Mouse (Mus musculus) CD8-positive naive resting alpha-beta T cell, adult 2 months (primary cell): ENCODE data around the gene Prrg2.
"Not testable (repeated sequence)": the region's sequence is repeated elsewhere in the genome, so short reads cannot be mapped to it uniquely, and the experiment has no call there.

Source experiments
- DNase-seq, 2 experiments: peaks; one replicate each; pipeline ENCODE4 v3.0.0; 2022; ENCODE audit warnings: low read depth in 2 of 2, low spot score in 2 of 2

Prrg2 gene

GRCm38 (mm10) chr7:45036702-45037101 lies 25.8 kb downstream of the Prrg2 start:
- no peak for DNase-seq

- DNase-seq: no peak
Measured at GRCm38 (mm10) chr7:45035631-45036030, 26.8 kb downstream of the Prrg2 start.

GRCm38 (mm10) chr7:45033722-45034359 lies 28.6 kb downstream of the Prrg2 start:
- no peak for DNase-seq

- DNase-seq: no peak
Measured at GRCm38 (mm10) chr7:45030857-45031256, 31.6 kb downstream of the Prrg2 start.

- no peak for DNase-seq
Measured at GRCm38 (mm10) chr7:45029995-45030394, 32.5 kb downstream of the Prrg2 start.

GRCm38 (mm10) chr7:45028351-45028750 lies 34.1 kb downstream of the Prrg2 start:
- DNase-seq: no peak

GRCm38 (mm10) chr7:45027761-45028160 lies 34.7 kb downstream of the Prrg2 start:
- DNase-seq: no peak

- no peak for DNase-seq
Measured at GRCm38 (mm10) chr7:45026256-45026655, 36.2 kb downstream of the Prrg2 start.

GRCm38 (mm10) chr7:45025601-45026220 lies 36.8 kb downstream of the Prrg2 start:
- no peak for DNase-seq

- no peak for DNase-seq
Measured at GRCm38 (mm10) chr7:45024281-45025248, 37.9 kb downstream of the Prrg2 start.

- DNase-seq: not testable (repeated sequence)
Measured at GRCm38 (mm10) chr7:45023711-45024110, 38.8 kb downstream of the Prrg2 start.

- no peak for DNase-seq
Measured at GRCm38 (mm10) chr7:45020225-45020624, 42.3 kb downstream of the Prrg2 start.

- DNase-seq: peak in 1 of 2 experiments; percentile 15
Measured at GRCm38 (mm10) chr7:45019031-45019571, 43.4 kb downstream of the Prrg2 start.

GRCm38 (mm10) chr7:45017242-45018061 lies 45.0 kb downstream of the Prrg2 start, which contains the start of gene Rras:
Gene Rras, plus strand, starts transcription at chr7:45017961.
- peak; percentile 84 to 87 for DNase-seq

GRCm38 (mm10) chr7:45016761-45017160 lies 45.7 kb downstream of the Prrg2 start:
- DNase-seq: no peak

- peak; percentile 97 to 98 for DNase-seq
Measured at GRCm38 (mm10) chr7:45015957-45016612, 46.4 kb downstream of the Prrg2 start, which contains the start of gene Scaf1. Gene Scaf1, minus strand, starts transcription at chr7:45016363.

- DNase-seq: peak in 1 of 2 experiments; percentile 10
Measured at GRCm38 (mm10) chr7:45015344-45015956, 47.0 kb downstream of the Prrg2 start.

GRCm38 (mm10) chr7:45014096-45014451 lies 48.4 kb downstream of the Prrg2 start:
- DNase-seq: no peak

GRCm38 (mm10) chr7:45013366-45014095 lies 48.9 kb downstream of the Prrg2 start:
- DNase-seq: no peak
